Mouse (Mus musculus): ENCODE measurements around the gene Pygm. TPM values are rescaled to one million over a fixed set of nuclear protein-coding genes. Genes with fewer than 3 reads are reported as not detected.

Pygm gene
- polyA plus RNA-seq, 1 experiment from 2014 or later, result 2.5 TPM

DNA sequence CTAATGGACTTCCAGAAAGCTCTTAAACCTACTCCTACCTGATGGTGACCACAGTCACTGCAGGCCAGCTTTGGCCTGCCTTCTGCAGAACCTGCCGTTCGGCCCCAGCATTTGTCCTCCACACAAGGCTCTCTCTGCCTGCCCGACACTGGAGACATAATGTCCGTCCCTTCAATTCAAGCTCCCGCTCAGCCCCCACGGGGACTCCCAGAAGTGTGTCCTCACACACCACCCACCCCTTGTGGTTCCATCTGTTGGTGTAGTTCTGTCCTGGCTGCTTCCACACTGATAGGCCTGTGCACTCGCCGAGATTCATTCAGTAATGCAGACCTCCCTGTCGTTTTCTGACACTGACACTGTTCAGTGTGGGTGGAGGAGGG lies 37.0 kb downstream of the Pygm start:
- H3K4me1 ChIP-seq, result peaks cover 29% of the 10 kb centered on the region

DNA sequence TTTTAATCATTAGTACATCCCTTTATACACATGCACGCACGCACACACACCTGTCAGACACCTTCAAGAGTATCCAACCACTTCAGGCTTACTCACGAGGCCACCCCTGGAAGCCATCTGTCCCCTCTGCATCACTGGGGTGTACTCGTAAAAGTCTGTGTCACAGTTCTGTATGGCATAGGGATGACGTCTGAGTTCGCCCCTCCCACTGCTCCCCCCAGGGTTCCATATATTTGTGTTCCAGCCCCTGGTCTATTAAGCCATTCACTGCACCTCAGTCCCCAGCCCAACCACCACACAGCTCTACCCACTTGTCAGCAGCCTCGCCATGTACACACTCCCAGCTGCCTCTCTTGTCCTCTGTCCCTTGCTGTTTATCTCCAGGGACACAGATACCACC lies 37.8 kb downstream of the Pygm start:
- Histone ChIP-seq H3K9me3 (replicated peaks) (no peaks in the 10 kb centered on the region), H3K27me3 (ENCODE audit: low read depth, poor library complexity, severe bottlenecking) (peaks cover 100% of the 10 kb centered on the region), H3K4me1 (peaks cover 21% of the 10 kb centered on the region), H3K4me3 (no peak overlapping the region), H3K36me3 (no peaks in the 10 kb centered on the region), H3K27ac (no peak overlapping the region)
- WGBS, result 81% methylated on average over 7 of the region's 7 CpGs
- no peak for DNase-seq (ENCODE audit: low spot score)

More for the DNA sequence above, 37.0 kb downstream of the Pygm start:
- Histone ChIP-seq H3K9me3 (replicated peaks) (no peaks in the 10 kb centered on the region), H3K4me3 (no peak overlapping the region), H3K27me3 (ENCODE audit: low read depth, poor library complexity, severe bottlenecking) (peaks cover 100% of the 10 kb centered on the region), H3K27ac (no peak overlapping the region), H3K36me3 (no peaks in the 10 kb centered on the region)
- 78% methylated on average over 9 of the region's 9 CpGs for WGBS
- no peak for DNase-seq (ENCODE audit: low spot score)

DNA sequence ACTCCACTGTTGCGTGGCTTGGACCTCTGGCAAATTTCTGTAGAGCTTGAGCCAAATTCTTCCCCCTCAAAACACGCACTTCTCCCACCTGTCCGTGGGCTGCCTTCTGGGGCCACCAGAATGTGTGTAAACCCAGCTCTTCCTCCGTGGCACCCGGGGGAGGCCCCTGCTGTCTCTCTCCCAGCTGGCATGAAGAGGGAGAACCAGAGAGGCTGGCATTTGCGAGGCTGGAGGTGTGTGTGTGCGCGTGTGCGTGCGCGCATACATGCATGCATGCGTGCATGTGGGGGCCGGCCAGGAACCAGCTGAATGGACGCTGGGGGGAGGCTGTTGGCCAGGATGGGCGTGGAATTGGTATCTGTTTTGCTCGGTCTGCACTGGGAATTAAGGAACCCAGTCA lies 39.0 kb downstream of the Pygm start:
- Histone ChIP-seq H3K4me3 (no peak overlapping the region), H3K9me3 (replicated peaks) (no peaks in the 10 kb centered on the region), H3K27me3 (ENCODE audit: low read depth, poor library complexity, severe bottlenecking) (peaks cover 100% of the 10 kb centered on the region), H3K4me1 (peaks cover 23% of the 10 kb centered on the region), H3K27ac (no peak overlapping the region), H3K36me3 (no peaks in the 10 kb centered on the region)
- no peak for DNase-seq (ENCODE audit: low spot score)
- WGBS, result 89% methylated on average over 16 of the region's 16 CpGs

DNA sequence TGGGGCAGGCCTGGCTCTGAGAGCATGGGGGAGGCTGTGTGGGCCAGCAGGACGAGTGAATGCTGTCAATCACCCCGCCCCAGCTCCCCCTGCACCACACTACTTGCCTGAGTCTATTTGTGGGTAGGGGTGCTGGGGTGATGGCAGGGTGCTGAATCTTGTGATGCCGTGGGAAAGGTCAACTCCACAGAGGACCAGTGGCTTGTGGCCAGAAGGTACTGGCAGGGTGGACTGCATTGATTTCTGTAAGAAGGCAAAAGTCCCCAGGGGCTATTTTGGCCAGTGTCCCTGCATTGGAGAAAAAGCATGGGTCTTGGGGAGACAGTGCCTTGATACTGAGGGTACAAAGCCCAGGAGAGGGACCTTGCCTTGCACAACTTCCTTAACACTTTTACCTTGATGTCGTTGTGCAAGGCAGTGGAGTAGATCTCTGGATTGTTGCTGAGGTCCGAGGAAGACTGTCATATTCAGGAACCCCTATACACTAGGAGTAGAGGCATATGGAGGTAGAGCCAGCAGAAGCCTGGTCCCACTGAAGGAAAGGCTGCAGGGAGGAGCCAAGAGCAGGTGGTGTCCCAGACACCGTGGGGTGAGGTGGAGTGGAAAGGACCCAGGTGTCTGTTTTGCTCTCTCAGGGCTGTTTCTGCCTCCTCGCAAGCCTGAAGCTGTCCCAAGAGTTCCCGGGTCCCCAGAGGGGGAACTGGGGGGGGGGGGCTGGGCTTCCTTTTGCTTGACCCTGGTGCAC lies 40.1 kb downstream of the Pygm start:
- no peak overlapping the region for H3K27ac ChIP-seq
- no peak for DNase-seq (ENCODE audit: low spot score)
- peaks cover 23% of the 10 kb centered on the region for H3K4me1 ChIP-seq
- H3K9me3 ChIP-seq (replicated peaks), result no peaks in the 10 kb centered on the region
- H3K4me3 ChIP-seq, result no peak overlapping the region
- no peaks in the 10 kb centered on the region for H3K36me3 ChIP-seq
- H3K27me3 ChIP-seq (ENCODE audit: low read depth, poor library complexity, severe bottlenecking), result peaks cover 100% of the 10 kb centered on the region
- 74% methylated on average over 8 of the region's 8 CpGs for WGBS

DNA sequence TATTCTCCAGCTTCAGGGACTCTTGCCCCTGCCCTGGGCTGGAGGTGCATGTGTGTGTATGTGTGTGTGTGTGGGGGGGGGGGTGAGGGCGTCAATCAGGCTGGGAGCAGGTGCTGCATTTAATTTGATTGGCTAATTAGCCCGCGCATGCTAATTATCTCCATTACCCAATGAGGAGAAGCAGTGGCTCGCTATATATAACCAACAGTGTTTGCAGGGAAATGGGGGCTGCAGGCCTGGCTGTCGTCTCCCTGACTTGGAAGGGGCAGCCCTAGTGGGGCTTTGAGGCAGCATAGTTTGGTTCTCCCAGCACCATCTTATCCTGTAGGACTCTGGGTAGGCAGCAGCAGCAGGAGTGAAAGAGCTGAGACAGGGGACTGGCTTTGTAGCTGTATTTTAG lies 41.4 kb downstream of the Pygm start:
- no peak for DNase-seq (ENCODE audit: low spot score)
- no peak overlapping the region for H3K27ac ChIP-seq
- peaks cover 100% of the 10 kb centered on the region for H3K27me3 ChIP-seq (ENCODE audit: low read depth, poor library complexity, severe bottlenecking)
- H3K4me1 ChIP-seq, result peaks cover 23% of the 10 kb centered on the region
- no peaks in the 10 kb centered on the region for H3K9me3 ChIP-seq (replicated peaks)
- H3K4me3 ChIP-seq, result no peak overlapping the region
- WGBS, result 48% methylated on average over 5 of the region's 5 CpGs
- no peaks in the 10 kb centered on the region for H3K36me3 ChIP-seq

DNA sequence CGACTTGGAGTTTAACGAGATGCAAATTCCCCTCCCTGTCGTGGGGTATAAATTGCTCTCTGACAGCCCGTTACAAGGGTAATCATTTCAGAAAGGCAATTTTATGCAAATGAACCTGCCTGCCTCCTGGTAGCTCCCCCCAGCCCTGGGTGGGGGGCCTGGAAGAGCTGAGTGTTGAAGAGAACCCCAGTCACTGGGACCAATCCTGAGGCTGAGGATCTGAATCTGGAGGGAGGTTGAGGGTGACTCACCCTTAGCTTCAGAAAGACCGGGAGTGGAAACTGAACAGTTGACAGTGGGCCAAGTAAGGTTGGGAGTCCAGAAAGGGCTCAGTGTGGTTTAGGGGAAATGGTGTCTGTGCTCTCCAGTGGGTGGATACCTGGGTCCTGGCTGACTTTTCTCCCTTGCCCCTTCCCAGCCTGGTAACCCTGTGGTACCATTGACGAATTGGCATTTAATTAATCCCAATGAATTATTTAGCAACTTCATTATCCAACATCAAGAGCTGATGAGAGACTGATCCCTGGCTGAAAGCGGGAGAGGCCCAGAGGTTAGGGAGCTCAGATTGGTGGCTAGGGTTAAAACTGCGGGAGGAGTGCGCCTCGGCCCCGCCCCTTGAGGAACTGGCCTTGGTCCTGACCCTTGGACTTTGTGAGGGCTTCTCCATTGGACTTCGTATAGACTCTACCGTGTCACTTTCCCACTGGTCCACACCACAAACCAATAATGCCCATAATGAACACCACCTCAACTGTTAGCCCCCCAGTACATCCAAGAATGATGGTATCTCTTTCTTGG lies 42.7 kb downstream of the Pygm start:
- peaks cover 97% of the 10 kb centered on the region for H3K27me3 ChIP-seq (ENCODE audit: low read depth, poor library complexity, severe bottlenecking)
- no peaks in the 10 kb centered on the region for H3K36me3 ChIP-seq
- no peak overlapping the region for H3K4me3 ChIP-seq
- no peak overlapping the region for H3K27ac ChIP-seq
- peaks cover 23% of the 10 kb centered on the region for H3K4me1 ChIP-seq
- DNase-seq (ENCODE audit: low spot score), result peak; percentile 87
- H3K9me3 ChIP-seq (replicated peaks), result no peaks in the 10 kb centered on the region
- 22% methylated on average over 13 of the region's 13 CpGs for WGBS

DNA sequence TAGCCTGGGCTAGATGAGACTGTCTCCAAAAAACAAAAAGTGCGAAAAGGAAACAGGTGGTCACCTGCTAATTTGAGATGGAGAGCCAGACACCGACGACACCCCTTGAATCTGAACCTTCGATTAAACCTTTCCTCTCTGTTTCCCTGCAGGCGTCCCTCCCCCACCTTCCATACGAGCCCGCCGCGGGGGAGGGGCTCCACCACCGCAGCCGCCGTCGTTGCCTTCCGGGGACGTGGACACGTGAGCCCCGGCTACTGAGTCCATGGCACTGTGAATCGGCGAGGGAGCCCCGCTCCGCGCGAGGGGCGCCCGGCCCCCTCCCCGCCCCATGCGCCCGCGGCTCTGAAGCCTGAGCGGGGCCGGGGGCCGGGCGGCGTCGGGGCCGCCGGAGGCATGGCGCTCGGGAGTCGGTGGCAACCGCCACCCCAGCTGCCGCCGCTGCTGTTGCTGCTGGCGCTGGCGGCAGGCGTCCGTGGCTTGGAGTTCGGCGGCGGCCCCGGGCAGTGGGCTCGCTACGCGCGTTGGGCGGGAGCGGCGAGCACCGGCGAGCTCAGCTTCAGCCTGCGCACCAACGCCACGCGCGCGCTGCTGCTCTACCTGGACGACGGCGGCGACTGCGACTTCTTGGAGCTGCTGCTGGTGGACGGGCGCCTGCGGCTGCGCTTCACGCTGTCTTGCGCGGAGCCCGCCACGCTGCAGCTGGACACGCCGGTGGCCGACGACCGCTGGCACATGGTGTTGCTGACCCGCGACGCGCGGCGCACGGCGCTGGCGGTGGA lies 43.6 kb downstream of the Pygm start:
- no peaks in the 10 kb centered on the region for H3K9me3 ChIP-seq (replicated peaks)
- 1% methylated on average over 92 of the region's 94 CpGs for WGBS
- no peaks in the 10 kb centered on the region for H3K36me3 ChIP-seq
- peaks cover 87% of the 10 kb centered on the region for H3K27me3 ChIP-seq (ENCODE audit: low read depth, poor library complexity, severe bottlenecking)
- peaks cover 19% of the 10 kb centered on the region for H3K4me1 ChIP-seq
- DNase-seq (ENCODE audit: low spot score), result peak; percentile 69
- no peak overlapping the region for H3K27ac ChIP-seq
- H3K4me3 ChIP-seq, result peak overlapping the region; percentile 49

DNA sequence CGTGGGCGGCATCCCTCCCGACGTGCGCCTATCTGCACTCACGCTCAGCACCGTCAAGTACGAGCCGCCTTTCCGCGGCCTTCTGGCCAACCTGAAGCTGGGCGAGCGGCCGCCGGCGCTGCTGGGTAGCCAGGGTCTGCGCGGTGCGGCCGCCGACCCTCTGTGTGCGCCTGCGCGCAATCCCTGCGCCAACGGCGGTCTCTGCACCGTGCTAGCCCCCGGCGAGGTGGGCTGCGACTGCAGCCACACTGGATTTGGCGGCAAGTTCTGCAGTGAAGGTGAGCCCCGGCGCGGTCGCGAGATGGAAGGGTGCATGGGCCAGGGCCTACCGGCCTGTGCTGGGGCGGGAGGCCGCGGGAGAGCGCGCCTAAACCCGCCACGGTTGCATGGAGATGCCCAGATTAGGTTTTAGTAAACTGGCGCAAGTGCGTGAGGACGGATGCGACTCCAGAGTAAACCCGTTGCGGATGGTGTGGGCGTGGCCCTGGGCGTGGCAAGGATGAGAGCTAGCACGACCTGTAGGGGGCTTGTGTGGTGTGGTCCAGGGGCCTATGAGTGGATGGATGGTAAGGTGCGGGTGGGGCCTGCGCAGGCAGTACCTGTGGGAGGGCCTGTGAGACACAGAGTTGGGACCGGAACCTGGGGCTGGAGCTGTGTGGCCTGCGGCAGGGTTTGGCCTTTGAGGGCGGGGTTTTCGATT lies 44.5 kb downstream of the Pygm start:
- no peaks in the 10 kb centered on the region for H3K36me3 ChIP-seq
- H3K9me3 ChIP-seq (replicated peaks), result no peaks in the 10 kb centered on the region
- H3K27me3 ChIP-seq (ENCODE audit: low read depth, poor library complexity, severe bottlenecking), result peaks cover 84% of the 10 kb centered on the region
- H3K27ac ChIP-seq, result no peak overlapping the region
- DNase-seq (ENCODE audit: low spot score), result peak; percentile 67
- WGBS, result under 1% methylated on average over 60 of the region's 60 CpGs
- peak overlapping the region; percentile 49 for H3K4me3 ChIP-seq
- peaks cover 19% of the 10 kb centered on the region for H3K4me1 ChIP-seq

DNA sequence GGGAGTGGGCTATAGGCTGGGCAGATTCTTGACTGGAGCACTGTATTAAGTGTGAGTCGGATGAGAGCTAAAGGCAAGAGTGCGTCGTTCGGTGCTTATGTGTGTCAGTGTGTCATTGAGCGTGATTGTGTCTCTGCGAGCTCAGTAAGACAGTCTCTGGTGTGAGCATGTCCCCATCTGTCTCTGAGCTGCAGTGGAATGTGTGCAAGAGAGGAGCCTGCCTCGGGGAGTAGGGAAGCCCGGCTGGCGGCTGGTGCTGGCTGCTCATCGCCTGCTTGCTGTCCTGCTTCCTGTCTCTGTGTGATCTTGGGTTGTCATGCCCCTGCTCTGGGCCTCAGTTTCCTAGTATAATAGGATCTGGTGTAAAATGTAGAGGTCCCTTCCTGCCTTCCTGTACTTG lies 58.8 kb downstream of the Pygm start:
- peaks cover 48% of the 10 kb centered on the region for H3K27me3 ChIP-seq (ENCODE audit: low read depth, poor library complexity, severe bottlenecking)

DNA sequence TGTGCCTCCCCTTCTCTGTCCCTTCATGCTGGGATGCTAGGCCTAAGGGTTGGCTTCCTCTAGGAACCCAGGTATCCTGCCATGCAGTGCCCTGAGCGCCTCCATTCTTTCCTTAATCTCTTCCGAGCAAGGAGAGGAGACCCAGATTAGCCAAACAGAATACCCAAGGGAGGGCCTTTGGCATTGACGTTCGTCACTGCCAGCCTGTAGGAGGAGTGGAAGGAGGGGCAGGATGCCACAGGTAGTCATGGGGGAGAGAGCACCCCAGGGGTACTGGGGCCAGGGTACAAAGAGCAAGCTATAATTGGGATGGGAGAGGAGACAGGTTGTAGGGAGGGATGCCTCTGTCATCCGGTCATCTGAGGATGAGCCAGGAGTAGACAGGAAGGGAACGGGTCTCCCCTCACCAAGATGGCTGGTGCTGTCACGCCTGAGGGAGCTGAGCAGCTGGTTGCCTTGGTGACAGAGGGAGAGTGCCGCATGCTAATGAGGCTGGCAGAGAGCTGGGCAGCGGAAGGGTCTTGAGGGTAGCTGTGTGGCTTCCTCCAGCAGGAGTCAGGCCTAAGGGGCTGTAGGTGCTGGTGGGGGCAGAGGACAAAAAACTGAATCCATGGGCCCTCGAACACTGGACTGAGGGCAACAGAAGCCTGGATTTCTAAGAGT lies 61.7 kb downstream of the Pygm start:
- H3K4me1 ChIP-seq, result peaks cover 28% of the 10 kb centered on the region
- H3K27ac ChIP-seq, result no peak overlapping the region
- H3K27me3 ChIP-seq (ENCODE audit: low read depth, poor library complexity, severe bottlenecking), result peaks cover 77% of the 10 kb centered on the region
- no peak for DNase-seq (ENCODE audit: low spot score)
- H3K9me3 ChIP-seq (replicated peaks), result no peaks in the 10 kb centered on the region
- no peaks in the 10 kb centered on the region for H3K36me3 ChIP-seq
- WGBS, result 35% methylated on average over 10 of the region's 10 CpGs
- no peak overlapping the region for H3K4me3 ChIP-seq

More for the DNA sequence above, 58.8 kb downstream of the Pygm start:
- 78% methylated on average over 10 of the region's 10 CpGs for WGBS
- Histone ChIP-seq H3K27ac (no peak overlapping the region), H3K4me1 (peaks cover 21% of the 10 kb centered on the region), H3K4me3 (no peak overlapping the region), H3K36me3 (no peaks in the 10 kb centered on the region), H3K9me3 (replicated peaks) (no peaks in the 10 kb centered on the region)
- DNase-seq (ENCODE audit: low spot score), result no peak

DNA sequence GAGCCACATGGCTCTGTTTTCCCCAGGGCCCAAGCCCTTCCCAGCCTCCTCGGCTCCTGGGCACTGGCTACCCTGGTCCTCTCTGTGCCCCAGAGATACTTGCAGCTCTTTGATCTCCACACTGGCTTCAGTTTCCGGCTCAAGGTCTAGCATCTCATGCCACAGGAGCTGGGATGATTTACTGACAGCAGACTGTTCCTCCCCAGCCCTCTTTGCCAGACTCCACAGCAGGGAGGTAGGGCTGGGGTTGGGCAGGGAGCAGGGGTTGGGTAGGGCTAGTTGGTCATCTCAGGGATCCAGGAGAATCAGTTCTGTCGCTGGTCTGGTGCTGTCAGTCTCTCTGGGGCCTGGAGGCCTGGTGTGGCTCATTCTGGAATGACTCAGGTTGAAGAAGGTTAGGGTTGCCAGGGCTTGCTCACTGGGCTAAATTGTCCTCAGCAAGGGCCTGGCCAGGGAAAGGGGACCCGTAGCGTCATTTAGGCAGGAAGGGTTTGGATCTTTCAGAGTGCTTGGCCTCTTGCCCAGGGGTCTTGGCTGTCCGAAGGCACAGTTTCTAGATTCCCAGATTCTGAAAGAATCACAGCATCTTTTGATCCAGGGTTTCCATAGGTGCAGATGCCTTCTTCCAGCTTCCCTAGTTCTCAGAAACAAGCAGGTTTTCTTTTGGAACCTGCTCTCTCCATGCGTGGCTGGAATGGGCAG lies 62.7 kb downstream of the Pygm start:
- no peaks in the 10 kb centered on the region for H3K36me3 ChIP-seq
- H3K27ac ChIP-seq, result no peak overlapping the region
- H3K9me3 ChIP-seq (replicated peaks), result no peaks in the 10 kb centered on the region
- H3K4me1 ChIP-seq, result peaks cover 30% of the 10 kb centered on the region
- H3K27me3 ChIP-seq (ENCODE audit: low read depth, poor library complexity, severe bottlenecking), result peaks cover 76% of the 10 kb centered on the region
- H3K4me3 ChIP-seq, result no peak overlapping the region
- WGBS, result 53% methylated on average over 7 of the region's 7 CpGs
- no peak for DNase-seq (ENCODE audit: low spot score)

Measured in limb, embryonic 10.5 days (tissue).